Mouse (Mus musculus) embryonic facial prominence, embryonic 15.5 days (tissue): ENCODE results near the gene Zbtb38. TPM values are rescaled to one million over a fixed set of nuclear protein-coding genes. Genes with fewer than 3 reads are reported as not detected.

ENCODE experiments used
- ATAC-seq: fragments of 200-750 bp; cut with Nextera tagmentation; 2 replicates; pipeline ENCODE4 v1.8.0; 2017; ENCODE audit warnings: low read depth, moderate TSS enrichment; ENCODE audit not compliant: insufficient number of reproducible peaks, low FRiP score, low TSS enrichment
- H3K27ac ChIP-seq: fragments of 300-500 bp; sonication (generic); replicated peaks from 2 replicates; pipeline ENCODE4 v1.5.1; 2015; ENCODE audit warnings: mild to moderate bottlenecking, inconsistent platforms
- H3K27me3 ChIP-seq: fragments of 300-500 bp; sonication (generic); 2 replicates; pipeline ENCODE4 v1.6.1; 2015; ENCODE audit warnings: inconsistent platforms
- H3K36me3 ChIP-seq: fragments of 300-500 bp; sonication (generic); 2 replicates; pipeline ENCODE4 v1.6.1; 2015; ENCODE audit warnings: mild to moderate bottlenecking, inconsistent platforms
- H3K4me1 ChIP-seq: fragments of 300-500 bp; sonication (generic); 2 replicates; pipeline ENCODE4 v1.6.1; 2015; ENCODE audit warnings: inconsistent platforms
- H3K4me2 ChIP-seq: fragments of 300-500 bp; sonication (generic); replicated peaks from 2 replicates; pipeline ENCODE4 v1.6.1; 2015; ENCODE audit warnings: mild to moderate bottlenecking, inconsistent platforms
- H3K4me3 ChIP-seq: fragments of 300-500 bp; sonication (generic); replicated peaks from 2 replicates; pipeline ENCODE4 v1.5.1; 2015; ENCODE audit warnings: mild to moderate bottlenecking, inconsistent platforms
- H3K9ac ChIP-seq: fragments of 300-500 bp; sonication (generic); 2 replicates; pipeline ENCODE4 v1.6.1; 2015; ENCODE audit warnings: inconsistent platforms
- H3K9me3 ChIP-seq: fragments of 300-500 bp; sonication (generic); replicated peaks from 2 replicates; pipeline ENCODE4 v1.6.1; 2016; ENCODE audit warnings: inconsistent platforms
- WGBS: fragments of 180-500 bp; shearing (Covaris S2); methylation state at CpG from one replicate; pipeline ENCODE4 v1.1.7; 2015; 5-methylcytosine and 5-hydroxymethylcytosine counted together
- polyA plus RNA-seq: library from polyadenylated mRNA; unstranded; fragments of >200 nt; fragmentation: Nextera tagmentation; extraction: Ambion mirVana; gene quantifications from 2 replicates; pipeline ENCODE4 v1.2.1, GENCODE M21; 2015

The Zbtb38 gene
- polyA plus RNA-seq, 1 experiment from 2014 or later = 22.1 TPM

DNA sequence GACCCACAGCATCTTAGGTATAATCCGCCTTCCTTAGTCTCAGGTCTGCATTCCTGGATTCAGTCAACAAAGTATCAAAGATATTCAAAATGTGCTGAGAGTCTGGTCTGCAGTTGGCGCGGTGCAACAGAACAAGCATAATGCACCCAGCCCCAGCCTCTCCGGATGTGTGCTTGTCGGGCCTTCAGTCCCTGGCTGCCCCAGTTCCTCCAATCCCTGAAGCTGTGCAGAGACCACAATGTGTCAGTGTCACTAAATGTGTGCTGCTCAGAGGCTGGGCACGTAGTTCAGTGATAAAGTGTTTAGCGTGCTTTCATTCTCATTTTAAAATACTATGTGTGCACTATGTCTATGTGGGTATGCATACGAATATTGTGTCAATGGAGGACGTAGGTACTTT lies 31.0 kb upstream of the Zbtb38 start:
- H3K27me3 ChIP-seq = no peaks in the 10 kb centered on the region
- WGBS = 82% methylated on average over 9 of the region's 9 CpGs
- no peaks in the 10 kb centered on the region for H3K36me3 ChIP-seq
- H3K4me3 ChIP-seq = no peak overlapping the region
- no peak for ATAC-seq
- H3K4me2 ChIP-seq = no peak overlapping the region
- H3K9ac ChIP-seq = no peak overlapping the region
- no peak overlapping the region for H3K27ac ChIP-seq
- H3K4me1 ChIP-seq = no peaks in the 10 kb centered on the region
- H3K9me3 ChIP-seq = no peaks in the 10 kb centered on the region

DNA sequence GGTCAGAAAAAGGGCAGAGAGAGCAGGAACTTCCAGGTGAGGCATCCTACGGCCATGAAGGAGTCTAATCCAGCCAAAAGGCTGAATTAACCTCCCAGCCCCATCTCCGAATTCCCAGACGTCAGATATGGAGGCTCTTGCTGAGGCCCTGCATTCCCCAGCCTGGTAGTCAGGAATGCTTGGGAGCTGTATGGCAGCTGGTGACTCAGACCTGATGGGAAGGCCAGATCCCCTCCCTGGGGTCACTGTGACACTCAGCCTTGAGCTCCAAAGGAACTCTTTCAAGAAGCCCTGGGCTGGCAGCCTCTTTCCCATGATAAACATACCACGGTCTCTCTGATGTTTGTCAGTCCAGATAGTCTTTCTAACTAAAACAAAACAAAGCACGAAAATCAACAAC lies 30.6 kb upstream of the Zbtb38 start:
- 55% methylated on average over 5 of the region's 5 CpGs for WGBS
- no peaks in the 10 kb centered on the region for H3K4me1 ChIP-seq
- no peaks in the 10 kb centered on the region for H3K9me3 ChIP-seq
- no peak overlapping the region for H3K4me3 ChIP-seq
- no peak for ATAC-seq
- H3K27ac ChIP-seq = no peak overlapping the region
- H3K4me2 ChIP-seq = no peak overlapping the region
- H3K27me3 ChIP-seq = no peaks in the 10 kb centered on the region
- H3K36me3 ChIP-seq = no peaks in the 10 kb centered on the region
- no peak overlapping the region for H3K9ac ChIP-seq

DNA sequence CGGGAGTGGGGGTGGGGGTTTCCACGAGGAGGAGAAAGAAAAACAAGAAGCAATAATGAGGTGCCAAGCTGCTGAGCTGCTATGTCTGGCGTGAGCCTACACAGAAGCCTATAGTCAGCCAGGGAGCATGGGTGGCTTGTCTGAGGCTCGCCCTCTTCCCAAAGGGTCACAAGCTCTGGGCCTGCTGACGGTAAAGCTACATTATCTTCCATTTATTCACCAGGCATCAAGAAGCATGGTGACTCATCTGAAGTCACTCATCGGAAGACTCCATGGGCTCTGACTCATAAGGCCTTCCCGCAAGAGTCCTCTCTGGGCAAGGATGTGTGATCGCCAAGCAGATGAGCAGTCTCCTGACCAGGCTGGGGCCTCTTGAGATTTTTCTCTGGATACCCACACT lies 29.4 kb upstream of the Zbtb38 start:
- Histone ChIP-seq H3K4me3 (no peak overlapping the region), H3K4me1 (no peaks in the 10 kb centered on the region), H3K9me3 (no peaks in the 10 kb centered on the region), H3K9ac (no peak overlapping the region), H3K4me2 (no peak overlapping the region), H3K27ac (no peak overlapping the region), H3K36me3 (no peaks in the 10 kb centered on the region), H3K27me3 (no peaks in the 10 kb centered on the region)
- ATAC-seq = no peak
- WGBS = 78% methylated on average over 8 of the region's 8 CpGs

DNA sequence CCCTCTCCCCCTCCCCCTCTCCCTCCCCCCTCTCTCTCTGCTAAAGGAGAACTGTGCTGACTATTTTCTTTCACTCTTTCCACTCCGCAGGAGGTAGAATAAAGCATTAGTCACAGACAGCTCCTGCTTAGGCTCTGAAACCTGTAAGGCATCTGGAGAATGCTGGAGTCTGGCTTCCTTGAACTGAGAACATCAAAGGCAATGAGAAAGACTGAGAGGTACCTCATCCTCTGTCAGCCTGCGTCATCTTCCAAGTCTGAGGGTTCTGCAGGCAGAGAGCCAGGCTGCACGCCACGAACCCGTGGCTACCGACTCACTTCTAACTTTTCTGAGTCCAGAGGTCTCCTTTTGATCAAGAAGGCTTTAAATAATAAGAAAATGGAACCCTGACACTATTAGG lies 20.5 kb upstream of the Zbtb38 start:
- Histone ChIP-seq H3K4me2 (0 out of 2 replicates have a peak overlapping the region, but pooled peaks have one; percentile 15), H3K9me3 (no peaks in the 10 kb centered on the region), H3K9ac (no peak overlapping the region), H3K4me1 (peaks cover 12% of the 10 kb centered on the region), H3K4me3 (no peak overlapping the region), H3K36me3 (no peaks in the 10 kb centered on the region), H3K27ac (no peak overlapping the region), H3K27me3 (no peaks in the 10 kb centered on the region)
- WGBS = 6% methylated on average over 6 of the region's 6 CpGs
- no peak; the same call in 1 of the 2 replicates for ATAC-seq

DNA sequence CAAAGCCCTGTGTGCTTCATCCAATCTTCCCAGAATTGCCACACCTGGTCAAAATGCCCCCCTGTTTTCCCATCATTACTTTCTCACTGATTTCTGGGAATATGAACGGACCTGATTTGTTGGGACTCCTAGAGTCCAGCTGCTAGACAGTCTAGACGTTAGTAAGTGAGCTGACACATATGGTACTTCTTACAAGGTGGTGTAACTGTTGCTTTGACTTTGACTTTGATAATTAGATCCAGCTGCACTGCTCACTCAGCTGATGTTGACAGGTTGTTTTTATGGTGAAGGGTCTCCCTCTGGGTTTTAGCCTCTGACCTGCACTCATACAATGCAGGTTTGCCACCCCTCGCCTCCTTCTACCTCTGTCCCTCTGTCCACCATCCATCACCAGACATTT lies 17.8 kb upstream of the Zbtb38 start:
- Histone ChIP-seq H3K27me3 (no peaks in the 10 kb centered on the region), H3K4me2 (no peak overlapping the region), H3K27ac (no peak overlapping the region), H3K4me3 (no peak overlapping the region), H3K9me3 (no peaks in the 10 kb centered on the region), H3K4me1 (peaks cover 12% of the 10 kb centered on the region), H3K36me3 (no peaks in the 10 kb centered on the region), H3K9ac (no peak overlapping the region)
- ATAC-seq = no peak
- 34% methylated on average over 3 of the region's 3 CpGs for WGBS

DNA sequence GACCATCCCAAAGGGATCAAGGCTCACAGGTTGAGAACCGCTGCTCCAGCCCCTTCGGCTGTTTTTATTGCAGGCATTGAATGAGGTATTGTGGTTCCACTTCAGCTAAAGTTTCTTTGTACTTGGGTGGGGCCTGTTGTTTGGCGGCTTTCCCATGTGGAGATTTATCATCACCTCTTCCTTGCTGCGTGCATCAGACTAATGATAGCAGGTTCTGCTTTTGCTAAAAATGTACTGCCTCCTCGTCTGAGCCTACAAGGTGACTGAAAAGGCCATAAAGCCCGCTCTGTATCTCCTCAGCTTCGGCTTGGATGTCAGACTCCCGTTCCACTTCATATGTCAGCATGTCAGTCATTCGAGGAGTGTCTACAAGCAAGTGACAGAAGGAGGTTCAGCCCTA lies 17.0 kb upstream of the Zbtb38 start:
- Histone ChIP-seq H3K4me2 (no peak overlapping the region), H3K27ac (no peak overlapping the region), H3K9me3 (no peaks in the 10 kb centered on the region), H3K4me1 (peaks cover 12% of the 10 kb centered on the region), H3K9ac (no peak overlapping the region), H3K27me3 (no peaks in the 10 kb centered on the region), H3K4me3 (no peak overlapping the region), H3K36me3 (no peaks in the 10 kb centered on the region)
- ATAC-seq = no peak
- 76% methylated on average over 9 of the region's 9 CpGs for WGBS

DNA sequence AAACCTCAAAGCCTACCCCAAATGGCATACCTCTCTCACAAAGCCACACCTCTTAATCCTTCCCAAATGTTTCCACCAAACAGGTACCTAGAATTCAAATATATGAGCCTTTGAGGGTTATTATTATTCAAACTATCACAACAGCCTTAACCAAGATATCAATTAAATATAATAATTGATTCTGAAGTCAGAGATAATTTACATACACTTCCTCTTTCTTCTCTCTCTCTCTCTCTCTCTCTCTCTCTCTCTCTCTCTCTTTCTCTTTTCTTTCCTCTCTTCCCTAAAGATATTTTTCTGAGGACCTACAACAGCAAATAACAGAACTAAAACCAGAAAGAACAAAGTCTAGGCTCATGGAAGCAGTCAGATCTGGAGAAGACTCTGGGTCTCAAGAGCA lies 15.2 kb upstream of the Zbtb38 start:
- H3K4me1 ChIP-seq = peaks cover 8% of the 10 kb centered on the region
- no peak overlapping the region for H3K9ac ChIP-seq
- H3K27ac ChIP-seq = no peak overlapping the region
- no peak for ATAC-seq
- no peaks in the 10 kb centered on the region for H3K36me3 ChIP-seq
- H3K4me2 ChIP-seq = no peak overlapping the region
- H3K4me3 ChIP-seq = no peak overlapping the region
- no peaks in the 10 kb centered on the region for H3K9me3 ChIP-seq
- H3K27me3 ChIP-seq = no peaks in the 10 kb centered on the region

DNA sequence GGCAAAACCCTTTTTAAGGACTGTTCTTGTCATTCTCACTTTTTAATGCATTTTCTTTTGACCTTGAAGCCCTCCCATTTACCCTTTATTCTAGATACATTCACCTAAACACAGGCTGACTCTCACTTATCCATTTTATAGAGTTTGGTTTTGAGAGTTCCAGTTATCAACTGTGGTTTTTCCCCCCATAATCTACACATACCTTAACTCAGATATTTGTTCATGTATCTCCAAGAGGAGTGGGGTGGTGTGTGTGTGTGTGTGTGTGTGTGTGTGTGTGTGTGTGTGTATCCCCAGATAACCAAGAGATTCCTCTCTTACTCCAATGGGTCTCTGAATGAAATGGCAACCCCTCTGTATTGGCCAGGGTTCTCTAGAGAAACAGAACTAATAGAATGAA lies 13.4 kb upstream of the Zbtb38 start:
- no peaks in the 10 kb centered on the region for H3K9me3 ChIP-seq
- no peak overlapping the region for H3K9ac ChIP-seq
- no peaks in the 10 kb centered on the region for H3K36me3 ChIP-seq
- H3K27me3 ChIP-seq = no peaks in the 10 kb centered on the region
- H3K4me2 ChIP-seq = no peak overlapping the region
- no peak overlapping the region for H3K4me3 ChIP-seq
- no peak for ATAC-seq
- no peak overlapping the region for H3K27ac ChIP-seq
- no peaks in the 10 kb centered on the region for H3K4me1 ChIP-seq

DNA sequence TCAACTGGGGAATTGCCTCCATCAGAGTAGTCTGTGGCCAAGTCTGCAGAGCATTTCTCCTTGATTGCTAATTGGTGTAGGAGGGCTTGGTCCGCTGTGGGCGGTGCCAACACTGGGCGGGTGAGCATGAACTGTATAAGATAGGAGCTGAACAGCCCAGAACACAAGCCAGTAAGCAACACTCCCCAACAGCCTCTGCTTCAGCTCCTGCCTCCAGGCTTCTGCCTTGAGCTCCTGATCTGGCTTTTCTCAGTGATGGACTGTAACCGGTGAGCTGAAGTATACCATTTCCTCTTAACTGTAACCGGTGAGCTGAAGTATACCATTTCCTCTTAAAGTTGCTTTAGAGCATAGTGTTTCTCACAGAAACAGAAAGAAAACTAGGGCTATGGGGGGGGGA lies 12.8 kb upstream of the Zbtb38 start:
- H3K27me3 ChIP-seq = no peaks in the 10 kb centered on the region
- H3K27ac ChIP-seq = no peak overlapping the region
- no peak overlapping the region for H3K4me2 ChIP-seq
- 60% methylated on average over 5 of the region's 5 CpGs for WGBS
- ATAC-seq = no peak
- H3K9me3 ChIP-seq = no peaks in the 10 kb centered on the region
- H3K36me3 ChIP-seq = no peaks in the 10 kb centered on the region
- no peaks in the 10 kb centered on the region for H3K4me1 ChIP-seq
- H3K9ac ChIP-seq = no peak overlapping the region
- H3K4me3 ChIP-seq = no peak overlapping the region

DNA sequence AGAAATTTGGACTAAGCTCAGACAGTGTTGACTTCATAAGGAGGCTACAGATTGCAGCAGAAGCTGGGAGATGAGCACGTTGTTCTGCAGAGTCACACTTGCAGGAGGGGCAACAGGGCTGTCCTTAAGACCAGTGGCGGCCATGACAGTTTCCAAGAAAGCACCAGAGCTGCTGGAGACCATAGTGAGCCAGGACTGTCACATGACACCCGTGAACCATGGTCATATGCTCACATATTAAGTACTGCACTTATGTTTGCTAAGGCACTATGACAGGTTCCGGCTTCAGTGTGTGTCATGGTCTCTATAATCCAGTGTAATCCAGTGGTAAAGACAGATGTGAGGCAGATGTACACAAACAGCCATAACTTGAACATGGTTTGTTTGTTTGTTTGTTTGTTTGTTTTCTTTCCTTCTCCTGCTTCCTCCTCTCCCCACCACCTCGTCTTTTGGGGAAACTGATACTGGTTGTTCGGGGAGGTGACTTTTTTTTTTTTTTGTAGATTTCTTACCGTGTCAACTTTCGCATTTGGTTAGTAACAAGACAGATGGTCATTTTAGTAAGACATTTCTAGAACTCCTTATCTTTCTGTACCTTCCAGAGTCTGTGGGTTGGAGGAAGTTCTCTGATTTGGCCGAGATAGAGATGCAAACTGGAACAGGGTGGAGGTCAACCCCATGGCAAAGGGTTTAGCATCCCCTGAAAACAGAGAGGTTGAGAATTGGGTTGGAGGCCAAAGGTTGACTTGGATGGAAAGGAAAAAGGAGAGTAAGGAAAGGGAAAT lies 11.4 kb upstream of the Zbtb38 start:
- no peak for ATAC-seq
- Histone ChIP-seq H3K36me3 (no peaks in the 10 kb centered on the region), H3K9me3 (no peaks in the 10 kb centered on the region), H3K4me3 (no peak overlapping the region), H3K27me3 (no peaks in the 10 kb centered on the region), H3K9ac (no peak overlapping the region), H3K4me2 (no peak overlapping the region), H3K4me1 (peaks cover under 1% of the 10 kb centered on the region; the same call in 1 of the 2 replicates), H3K27ac (no peak overlapping the region)
- 86% methylated on average over 9 of the region's 9 CpGs for WGBS

DNA sequence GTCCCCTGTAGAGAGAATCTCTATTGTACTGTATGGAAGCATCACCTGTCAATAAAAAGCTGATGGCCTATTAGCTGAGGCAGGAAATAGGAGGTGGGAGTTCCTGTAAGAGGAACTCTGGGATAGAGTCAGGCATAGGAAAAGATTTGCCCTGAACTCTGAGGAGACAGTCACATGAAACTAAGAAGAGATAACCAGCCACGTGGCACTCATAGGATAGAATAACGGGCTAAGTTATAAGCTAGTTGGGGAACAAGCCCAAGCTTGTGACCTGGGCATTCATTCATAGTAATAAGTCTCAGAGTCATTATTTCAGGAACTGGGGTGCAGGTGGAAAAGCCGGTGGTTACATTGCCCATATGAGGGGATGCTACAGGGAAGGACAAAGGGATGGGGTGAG lies 10.4 kb upstream of the Zbtb38 start:
- Histone ChIP-seq H3K4me2 (no peak overlapping the region), H3K4me3 (no peak overlapping the region)
- WGBS = 83% methylated on average over 3 of the region's 3 CpGs

More for the DNA sequence above, 10.4 kb upstream of the Zbtb38 start:
- Histone ChIP-seq H3K36me3 (no peaks in the 10 kb centered on the region), H3K27me3 (no peaks in the 10 kb centered on the region), H3K4me1 (peaks cover 5% of the 10 kb centered on the region; the same call in 1 of the 2 replicates), H3K9ac (no peak overlapping the region), H3K9me3 (no peaks in the 10 kb centered on the region), H3K27ac (no peak overlapping the region)
- ATAC-seq = no peak
